Mouse (Mus musculus) lung, adult 2 months (tissue): ENCODE measurements around the gene Exosc5. TPM values are rescaled to one million over a fixed set of nuclear protein-coding genes. Genes with fewer than 3 reads are reported as not detected.
A peak's percentile ranks its signal among the peaks of the same experiment; 100 is the strongest.

Experiments
- DNase-seq: peaks from one replicate; pipeline ENCODE4 v3.0.0; 2022
- H3K4me1 ChIP-seq: fragments of 200-500 bp; 2 replicates; pipeline ENCODE4 v1.6.1; 2011; ENCODE audit warnings: low read length; ENCODE audit not compliant: control insufficient read depth, insufficient read depth
- H3K4me3 ChIP-seq: fragments of 200-500 bp; replicated peaks from 2 replicates; pipeline ENCODE3; 2011; ENCODE audit warnings: low read depth, mild to moderate bottlenecking, control low read depth, low read length; ENCODE audit errors: extremely low read depth
- CTCF ChIP-seq: fragments of 200-500 bp; IDR thresholded peaks from 2 replicates; pipeline ENCODE4 v1.5.1; 2011; ENCODE audit warnings: mild to moderate bottlenecking, low read length, control low read depth; ENCODE audit not compliant: insufficient read depth
- POLR2A ChIP-seq: fragments of 200-500 bp; IDR thresholded peaks from 2 replicates; pipeline ENCODE4 v1.6.1; 2011; ENCODE audit warnings: low read depth, mild to moderate bottlenecking, control low read depth, low read length, borderline replicate concordance; ENCODE audit errors: extremely low read depth
- WGBS: fragments of 180-500 bp; shearing (Covaris S2); methylation state at CpG from one replicate; pipeline ENCODE4 v1.1.7; 2018; 5-methylcytosine and 5-hydroxymethylcytosine counted together
- polyA plus RNA-seq: library from polyadenylated mRNA; depleted of rRNA; stranded (reverse); fragments of >200 nt; gene quantifications from 2 replicates; pipeline ENCODE4 v1.2.3, GENCODE M21; 2012; rRNA removed

The Exosc5 gene
- 53.1 and 60.8 TPM in 2 replicates for polyA plus RNA-seq

GRCm38 (mm10) chr7:25658657-25659472 lies at the start of gene Exosc5, which contains the start of gene Bckdha:
Exosc5 (plus strand) TSS chr7:25659164.
Bckdha (minus strand) TSS chr7:25658981.
- TF ChIP-seq POLR2A: peak; percentile 92; the same call in 1 of the 2 replicates
- TF ChIP-seq CTCF: no peak
- Histone ChIP-seq H3K4me1 (peaks cover 5% of the 10 kb centered on the region), H3K4me3 (peak within 1 kb of the TSS; percentile 97)
- DNase-seq: peak; percentile 98
- WGBS: under 1% methylated on average over 50 of the region's 50 CpGs

- TF ChIP-seq CTCF (no peak), POLR2A (no peak)
- WGBS: 35% methylated on average over 6 of the region's 6 CpGs
- DNase-seq: no peak
- Histone ChIP-seq H3K4me1 (no peaks in the 10 kb centered on the region; the same call in 1 of the 2 replicates), H3K4me3 (no peak overlapping the region)
Observed at GRCm38 (mm10) chr7:25610056-25610455, 48.9 kb upstream of the Exosc5 start.

GRCm38 (mm10) chr7:25611501-25611900 lies 47.5 kb upstream of the Exosc5 start:
- TF ChIP-seq CTCF (no peak), POLR2A (no peak)
- Histone ChIP-seq H3K4me1 (no peaks in the 10 kb centered on the region), H3K4me3 (no peak overlapping the region)
- 40% methylated on average over 7 of the region's 7 CpGs for WGBS
- no peak for DNase-seq

- H3K4me1 ChIP-seq: no peaks in the 10 kb centered on the region
- H3K4me3 ChIP-seq: no peak overlapping the region
- no peak for DNase-seq
- WGBS: 91% methylated on average over 5 of the region's 5 CpGs
- TF ChIP-seq POLR2A (no peak), CTCF (no peak)
Observed at GRCm38 (mm10) chr7:25614086-25614485, 44.9 kb upstream of the Exosc5 start.

- no peak overlapping the region for H3K4me3 ChIP-seq
- no peaks in the 10 kb centered on the region for H3K4me1 ChIP-seq
- no peak for TF ChIP-seq POLR2A
- TF ChIP-seq CTCF: no peak
- DNase-seq: no peak
- 70% methylated on average over 21 of the region's 21 CpGs for WGBS
Observed at GRCm38 (mm10) chr7:25614831-25615705, 43.9 kb upstream of the Exosc5 start.

- TF ChIP-seq POLR2A: no peak
- TF ChIP-seq CTCF: no peak
- H3K4me1 ChIP-seq: no peaks in the 10 kb centered on the region
- WGBS: 46% methylated on average over 5 of the region's 5 CpGs
- H3K4me3 ChIP-seq: no peak within 1 kb of the TSS
- DNase-seq: no peak
Observed at GRCm38 (mm10) chr7:25615706-25616011, 43.3 kb upstream of the Exosc5 start, which contains the start of gene Erich4. Erich4 (minus strand) TSS chr7:25615892.

- TF ChIP-seq CTCF (no peak), POLR2A (no peak)
- DNase-seq: peak; percentile 1
- Histone ChIP-seq H3K4me1 (no peaks in the 10 kb centered on the region), H3K4me3 (no peak overlapping the region)
- 82% methylated on average over 10 of the region's 10 CpGs for WGBS
Observed at GRCm38 (mm10) chr7:25617376-25618160, 41.4 kb upstream of the Exosc5 start.

GRCm38 (mm10) chr7:25618865-25619721 lies 39.9 kb upstream of the Exosc5 start, which contains the start of gene Dmac2:
Dmac2 (plus strand) TSS chr7:25619414.
- WGBS: under 1% methylated on average over 53 of the region's 53 CpGs
- TF ChIP-seq POLR2A (peak; percentile 80; the same call in 1 of the 2 replicates), CTCF (no peak)
- Histone ChIP-seq H3K4me1 (no peaks in the 10 kb centered on the region), H3K4me3 (peak within 1 kb of the TSS; percentile 48)
- peak; percentile 93 for DNase-seq
